Mouse (Mus musculus): ENCODE measurements around the gene Ptgir. TPM values are rescaled to one million over a fixed set of nuclear protein-coding genes. Genes with fewer than 3 reads are reported as not detected.

Gene Ptgir
- polyA plus RNA-seq, 1 experiment from 2014 or later = 0.64 TPM

GRCm38 (mm10) chr7:16876608-16877007, 29.7 kb upstream of the Ptgir start:
- WGBS = 2% methylated on average over 13 of the region's 13 CpGs
- H3K36me3 ChIP-seq (replicated peaks) = peaks cover 43% of the 10 kb centered on the region
- H3K9me3 ChIP-seq = no peaks in the 10 kb centered on the region
- peak overlapping the region; percentile 94 for H3K4me3 ChIP-seq
- DNase-seq (ENCODE audit: low spot score) = peak; percentile 98
- H3K27me3 ChIP-seq (replicated peaks; ENCODE audit: low read depth, poor library complexity, severe bottlenecking) = no peaks in the 10 kb centered on the region
- peaks cover 64% of the 10 kb centered on the region for H3K4me1 ChIP-seq
- H3K27ac ChIP-seq (replicated peaks) = peak overlapping the region; percentile 96

GRCm38 (mm10) chr7:16877717-16878116, 28.6 kb upstream of the Ptgir start:
- no peak for DNase-seq (ENCODE audit: low spot score)
- peaks cover 44% of the 10 kb centered on the region for H3K36me3 ChIP-seq (replicated peaks)
- H3K4me3 ChIP-seq = peak overlapping the region; percentile 94
- WGBS = 73% methylated on average over 3 of the region's 3 CpGs
- H3K4me1 ChIP-seq = peaks cover 64% of the 10 kb centered on the region
- H3K27me3 ChIP-seq (replicated peaks; ENCODE audit: low read depth, poor library complexity, severe bottlenecking) = no peaks in the 10 kb centered on the region
- 0 out of 2 replicates have a peak, but pooled peaks cover 3% of the 10 kb centered on the region for H3K9me3 ChIP-seq
- H3K27ac ChIP-seq (replicated peaks) = peak overlapping the region; percentile 96; the same call in 1 of the 2 replicates

GRCm38 (mm10) chr7:16879796-16880547, 26.3 kb upstream of the Ptgir start:
- H3K27ac ChIP-seq (replicated peaks) = peak overlapping the region; percentile 94

GRCm38 (mm10) chr7:16880615-16881014, 25.7 kb upstream of the Ptgir start:
- H3K36me3 ChIP-seq (replicated peaks) = peaks cover 70% of the 10 kb centered on the region
- peaks cover 16% of the 10 kb centered on the region for H3K9me3 ChIP-seq
- peak overlapping the region; percentile 44 for H3K4me3 ChIP-seq
- H3K4me1 ChIP-seq = peaks cover 73% of the 10 kb centered on the region
- no peak for DNase-seq (ENCODE audit: low spot score)
- peaks cover 27% of the 10 kb centered on the region for H3K27me3 ChIP-seq (replicated peaks; ENCODE audit: low read depth, poor library complexity, severe bottlenecking)
- peak overlapping the region; percentile 94 for H3K27ac ChIP-seq (replicated peaks)
- 8% methylated on average over 5 of the region's 5 CpGs for WGBS

More at GRCm38 (mm10) chr7:16879796-16880547, 26.3 kb upstream of the Ptgir start:
- Histone ChIP-seq H3K4me3 (peak overlapping the region; percentile 44), H3K9me3 (peaks cover 10% of the 10 kb centered on the region), H3K36me3 (replicated peaks) (peaks cover 64% of the 10 kb centered on the region), H3K27me3 (replicated peaks; ENCODE audit: low read depth, poor library complexity, severe bottlenecking) (peaks cover 21% of the 10 kb centered on the region), H3K4me1 (peaks cover 75% of the 10 kb centered on the region)
- 10% methylated on average over 9 of the region's 9 CpGs for WGBS
- DNase-seq (ENCODE audit: low spot score) = peak; percentile 93

GRCm38 (mm10) chr7:16883162-16883561, 23.1 kb upstream of the Ptgir start:
- WGBS = 94% methylated on average over 6 of the region's 6 CpGs
- Histone ChIP-seq H3K4me1 (peaks cover 57% of the 10 kb centered on the region), H3K27me3 (replicated peaks; ENCODE audit: low read depth, poor library complexity, severe bottlenecking) (peaks cover 53% of the 10 kb centered on the region), H3K4me3 (no peak overlapping the region), H3K36me3 (replicated peaks) (peaks cover 89% of the 10 kb centered on the region), H3K9me3 (peaks cover 27% of the 10 kb centered on the region), H3K27ac (replicated peaks) (peak overlapping the region; percentile 48; the same call in 1 of the 2 replicates)
- no peak for DNase-seq (ENCODE audit: low spot score)

- H3K9me3 ChIP-seq = peaks cover 27% of the 10 kb centered on the region
- H3K27me3 ChIP-seq (replicated peaks; ENCODE audit: low read depth, poor library complexity, severe bottlenecking) = peaks cover 59% of the 10 kb centered on the region
- peak overlapping the region; percentile 45 for H3K27ac ChIP-seq (replicated peaks)
- H3K4me1 ChIP-seq = peaks cover 53% of the 10 kb centered on the region
- peaks cover 89% of the 10 kb centered on the region for H3K36me3 ChIP-seq (replicated peaks)
- WGBS = 37% methylated on average over 4 of the region's 4 CpGs
- peak; percentile 52 for DNase-seq (ENCODE audit: low spot score)
- 0 out of 2 replicates have a peak overlapping the region, but pooled peaks have one; percentile 2 for H3K4me3 ChIP-seq
These were observed 22.0 kb upstream of the Ptgir start for GRCm38 (mm10) chr7:16884334-16884733.

- 18% methylated on average over 95 of the region's 95 CpGs for WGBS
- Histone ChIP-seq H3K9me3 (peaks cover 27% of the 10 kb centered on the region), H3K36me3 (replicated peaks) (peaks cover 91% of the 10 kb centered on the region), H3K4me1 (peaks cover 49% of the 10 kb centered on the region), H3K4me3 (peak overlapping the region; percentile 36), H3K27me3 (replicated peaks; ENCODE audit: low read depth, poor library complexity, severe bottlenecking) (peaks cover 69% of the 10 kb centered on the region), H3K27ac (replicated peaks) (peak overlapping the region; percentile 55)
- peak; percentile 40 for DNase-seq (ENCODE audit: low spot score)
These were observed 21.0 kb upstream of the Ptgir start for GRCm38 (mm10) chr7:16885271-16885776.

GRCm38 (mm10) chr7:16885905-16886304, 20.4 kb upstream of the Ptgir start:
- Histone ChIP-seq H3K36me3 (replicated peaks) (peaks cover 90% of the 10 kb centered on the region), H3K9me3 (peaks cover 27% of the 10 kb centered on the region), H3K4me1 (peaks cover 49% of the 10 kb centered on the region), H3K27me3 (replicated peaks; ENCODE audit: low read depth, poor library complexity, severe bottlenecking) (peaks cover 75% of the 10 kb centered on the region), H3K4me3 (peak overlapping the region; percentile 36), H3K27ac (replicated peaks) (peak overlapping the region; percentile 55; the same call in 1 of the 2 replicates)
- peak; percentile 40 for DNase-seq (ENCODE audit: low spot score)
- 50% methylated on average over 59 of the region's 59 CpGs for WGBS

GRCm38 (mm10) chr7:16890536-16890935, 15.8 kb upstream of the Ptgir start:
- Histone ChIP-seq H3K9me3 (peaks cover 12% of the 10 kb centered on the region), H3K36me3 (replicated peaks) (peaks cover 44% of the 10 kb centered on the region), H3K27ac (replicated peaks) (peak overlapping the region; percentile 87), H3K27me3 (replicated peaks; ENCODE audit: low read depth, poor library complexity, severe bottlenecking) (peaks cover 80% of the 10 kb centered on the region), H3K4me3 (peak overlapping the region; percentile 55), H3K4me1 (peaks cover 75% of the 10 kb centered on the region)
- 26% methylated on average over 6 of the region's 6 CpGs for WGBS
- peak; percentile 39 for DNase-seq (ENCODE audit: low spot score)

GRCm38 (mm10) chr7:16890944-16891343, 15.3 kb upstream of the Ptgir start:
- Histone ChIP-seq H3K27me3 (replicated peaks; ENCODE audit: low read depth, poor library complexity, severe bottlenecking) (peaks cover 76% of the 10 kb centered on the region), H3K36me3 (replicated peaks) (peaks cover 40% of the 10 kb centered on the region)
- DNase-seq (ENCODE audit: low spot score) = peak; percentile 97

GRCm38 (mm10) chr7:16891641-16892351, 14.5 kb upstream of the Ptgir start, which contains the start of gene Gng8:
Gene Gng8, plus strand, starts transcription at chr7:16891786.
- Histone ChIP-seq H3K9me3 (no peaks in the 10 kb centered on the region), H3K4me1 (peaks cover 67% of the 10 kb centered on the region), H3K4me3 (peak within 1 kb of the TSS; percentile 55), H3K27ac (replicated peaks) (peak within 1 kb of the TSS; percentile 87), H3K27me3 (replicated peaks; ENCODE audit: low read depth, poor library complexity, severe bottlenecking) (peaks cover 67% of the 10 kb centered on the region), H3K36me3 (replicated peaks) (peaks cover 37% of the 10 kb centered on the region)
- under 1% methylated on average over 30 of the region's 30 CpGs for WGBS
- peak; percentile 92 for DNase-seq (ENCODE audit: low spot score)

More at GRCm38 (mm10) chr7:16890944-16891343, 15.3 kb upstream of the Ptgir start:
- H3K4me1 ChIP-seq = peaks cover 72% of the 10 kb centered on the region
- H3K4me3 ChIP-seq = peak overlapping the region; percentile 55
- peaks cover 8% of the 10 kb centered on the region for H3K9me3 ChIP-seq
- WGBS = under 1% methylated on average over 23 of the region's 23 CpGs
- peak overlapping the region; percentile 87 for H3K27ac ChIP-seq (replicated peaks)

GRCm38 (mm10) chr7:16892352-16892730, 13.9 kb upstream of the Ptgir start:
- no peak for DNase-seq (ENCODE audit: low spot score)
- no peaks in the 10 kb centered on the region for H3K9me3 ChIP-seq
- peaks cover 66% of the 10 kb centered on the region for H3K4me1 ChIP-seq
- H3K36me3 ChIP-seq (replicated peaks) = peaks cover 33% of the 10 kb centered on the region
- WGBS = 37% methylated on average over 9 of the region's 9 CpGs
- peak overlapping the region; percentile 87 for H3K27ac ChIP-seq (replicated peaks)
- peak overlapping the region; percentile 55 for H3K4me3 ChIP-seq
- H3K27me3 ChIP-seq (replicated peaks; ENCODE audit: low read depth, poor library complexity, severe bottlenecking) = peaks cover 62% of the 10 kb centered on the region
